ENCODE assay signal across 10 mouse cellular contexts in genomic region chr11:97949703-97950475, GRCm38 (mm10). TPM values are rescaled to one million over a fixed set of nuclear protein-coding genes. Genes with fewer than 3 reads are reported as not detected.
DNase-seq lines count a peak whose midpoint lies in the region; ATAC-seq and TF ChIP-seq lines count a peak whose summit lies in the region.
"Had no signal": no experiment of that assay in that cellular context is flagged by ENCODE, and none has a peak within 500 bp of the region (broad histone marks: within the 10 kb centered on the region; RNA-seq: fewer than 3 reads in every experiment).

No protein-coding gene starts in this region.

- peak; percentile 73; the same call in 1 of the 2 replicates for ATAC-seq in hindbrain, embryonic 15.5 days (ENCODE audit: low FRiP score, low read depth)
- ATAC-seq in neural tube, embryonic 11.5 days (ENCODE audit: insufficient read depth, low FRiP score, low TSS enrichment): peak; percentile 68; the same call in 1 of the 2 replicates
- no peak for ATAC-seq in lung, postnatal 0 days

- no peak for TF ChIP-seq POLR2A in brain, embryonic 14.5 days (IDR thresholded peaks at IDR 0.05; ENCODE audit: borderline replicate concordance, extremely low read depth, insufficient read depth, insufficient read length, poor library complexity, severe bottlenecking)

- 29% methylated on average over 20 of the region's 20 CpGs for WGBS in hindbrain, embryonic 15.5 days
- 53% methylated on average over 20 of the region's 20 CpGs for WGBS in neural tube, embryonic 11.5 days
- 42% methylated on average over 20 of the region's 20 CpGs for WGBS in lung, postnatal 0 days

- H3K4me1 ChIP-seq in hindbrain, embryonic 15.5 days (replicated peaks): peaks cover 13% of the 10 kb centered on the region
- H3K4me1 ChIP-seq in neural tube, embryonic 11.5 days (ENCODE audit: control insufficient read depth, insufficient read depth, low read length): peaks cover 4% of the 10 kb centered on the region; the same call in 1 of the 2 replicates
- H3K4me1 ChIP-seq in lung, postnatal 0 days (ENCODE audit: insufficient read depth, low read depth, low read length): no peaks in the 10 kb centered on the region
- H3K4me1 ChIP-seq: embryonic facial prominence, embryonic 12.5 days had no signal

- DNase-seq in left cerebral cortex, postnatal 4 days: peak; percentile 32
- DNase-seq in left cerebral cortex, adult 8-10 months (ENCODE audit: low spot score in 2 of 2): no peak
- peak; percentile 86 for DNase-seq in brain, embryonic 14.5 days (ENCODE audit: low read depth)
- DNase-seq in neural tube, embryonic 11.5 days (ENCODE audit: low spot score): peak; percentile 76
- DNase-seq in thymus, adult 18-20 months: no peak
- no peak for DNase-seq in lung, postnatal 0 days (ENCODE audit: low spot score)
- no peak for DNase-seq in kidney, adult 9 months

- H3K9ac ChIP-seq in hindbrain, embryonic 15.5 days: no peak overlapping the region
- no peak overlapping the region for H3K9ac ChIP-seq in neural tube, embryonic 11.5 days (ENCODE audit: low read length)
- no peak overlapping the region for H3K9ac ChIP-seq in lung, postnatal 0 days (replicated peaks; ENCODE audit: low read depth)
- H3K9ac ChIP-seq: embryonic facial prominence, embryonic 12.5 days; lung, embryonic 15.5 days had no signal

- H3K4me2 ChIP-seq in hindbrain, embryonic 15.5 days: peak overlapping the region; percentile 15; the same call in 1 of the 2 replicates
- H3K4me2 ChIP-seq in neural tube, embryonic 11.5 days (ENCODE audit: low read depth): no peak overlapping the region; the same call in 1 of the 2 replicates
- no peak overlapping the region for H3K4me2 ChIP-seq in lung, postnatal 0 days (replicated peaks; ENCODE audit: low read depth, low read length)
- H3K4me2 ChIP-seq: embryonic facial prominence, embryonic 12.5 days; lung, embryonic 15.5 days had no signal

- H3K27ac ChIP-seq in hindbrain, embryonic 15.5 days (replicated peaks): peak overlapping the region; percentile 54
- peak overlapping the region; percentile 39 for H3K27ac ChIP-seq in neural tube, embryonic 11.5 days (ENCODE audit: low read depth, low read length)
- no peak overlapping the region for H3K27ac ChIP-seq in lung, postnatal 0 days (ENCODE audit: low read length)
- H3K27ac ChIP-seq: embryonic facial prominence, embryonic 12.5 days; lung, embryonic 15.5 days had no signal

- intact Hi-C loops in left cerebral cortex, postnatal 4 days (cut with DNase I): no loop called here

- no peaks in the 10 kb centered on the region for H3K9me3 ChIP-seq in hindbrain, embryonic 15.5 days
- H3K9me3 ChIP-seq in neural tube, embryonic 11.5 days (ENCODE audit: control insufficient read depth, low read length): no peaks in the 10 kb centered on the region
- no peaks in the 10 kb centered on the region for H3K9me3 ChIP-seq in lung, postnatal 0 days (ENCODE audit: low read length)
- H3K9me3 ChIP-seq: embryonic facial prominence, embryonic 12.5 days; lung, embryonic 15.5 days had no signal

- no peak for TF ChIP-seq CTCF in brain, embryonic 14.5 days (IDR thresholded peaks at IDR 0.05; ENCODE audit: borderline replicate concordance, extremely low read depth, insufficient read depth, insufficient read length)
- no peak for TF ChIP-seq CTCF in lung, postnatal 0 days (IDR thresholded peaks at IDR 0.05)

- no peak for TF ChIP-seq EP300 in lung, postnatal 0 days (IDR thresholded peaks at IDR 0.05)

- no peaks in the 10 kb centered on the region for H3K36me3 ChIP-seq in hindbrain, embryonic 15.5 days
- H3K36me3 ChIP-seq in neural tube, embryonic 11.5 days (ENCODE audit: control insufficient read depth, insufficient read depth, low read length): no peaks in the 10 kb centered on the region
- no peaks in the 10 kb centered on the region for H3K36me3 ChIP-seq in lung, postnatal 0 days (ENCODE audit: insufficient read depth, low read length)
- H3K36me3 ChIP-seq: embryonic facial prominence, embryonic 12.5 days; lung, embryonic 15.5 days had no signal

- no peaks in the 10 kb centered on the region for H3K27me3 ChIP-seq in hindbrain, embryonic 15.5 days
- no peaks in the 10 kb centered on the region for H3K27me3 ChIP-seq in neural tube, embryonic 11.5 days (ENCODE audit: control insufficient read depth, insufficient read depth, low read length)
- no peaks in the 10 kb centered on the region for H3K27me3 ChIP-seq in lung, postnatal 0 days (replicated peaks; ENCODE audit: insufficient read depth, low read length)
- H3K27me3 ChIP-seq: embryonic facial prominence, embryonic 12.5 days; lung, embryonic 15.5 days had no signal

- no peak overlapping the region for H3K4me3 ChIP-seq in hindbrain, embryonic 15.5 days
- no peak overlapping the region for H3K4me3 ChIP-seq in neural tube, embryonic 11.5 days (ENCODE audit: low read depth, low read length)
- no peak overlapping the region for H3K4me3 ChIP-seq in lung, postnatal 0 days (ENCODE audit: low read depth, low read length)
- H3K4me3 ChIP-seq: embryonic facial prominence, embryonic 12.5 days; lung, embryonic 15.5 days had no signal

RNA-seq across cellular contexts. Expression of gene Plxdc1, which starts 36.4 kb away (rescaled TPM):
- total RNA-seq in left cerebral cortex, postnatal 4 days (2021): 1 to 10 TPM; 2.1 to 2.4 TPM
- 10 to 100 TPM; 41.2 to 46.2 (median 43.9) TPM for total RNA-seq in left cerebral cortex, adult 8-10 months (2022)
- 0.67 and 0.90 TPM in 2 replicates for polyA plus RNA-seq in brain, embryonic 14.5 days (2012; rRNA removed)
- 1.4 and 1.5 TPM in 2 replicates for polyA plus RNA-seq in hindbrain, embryonic 15.5 days (2015; fragmentation: Nextera tagmentation; extraction: Ambion mirVana)
- polyA plus RNA-seq in neural tube, embryonic 11.5 days (2014; fragmentation: Nextera tagmentation; extraction: Ambion mirVana): 0.24 TPM in 1 of 2 replicates, not detected in the other
- 1.7 TPM in 2 replicates for polyA plus RNA-seq in lung, postnatal 0 days (2015; fragmentation: Nextera tagmentation; extraction: Ambion mirVana)

RNA-seq across cellular contexts. Expression of gene Arl5c, which starts 46.1 kb away (rescaled TPM):
- 1 to 10 TPM; 2.2 to 2.5 TPM for total RNA-seq in left cerebral cortex, postnatal 4 days (2021)
- 1 to 10 TPM; 1.5 to 2.1 (median 1.7) TPM for total RNA-seq in left cerebral cortex, adult 8-10 months (2022)
- polyA plus RNA-seq in brain, embryonic 14.5 days (2012; rRNA removed): 0.89 and 1.1 TPM in 2 replicates
- polyA plus RNA-seq in hindbrain, embryonic 15.5 days (2015; fragmentation: Nextera tagmentation; extraction: Ambion mirVana): 12.9 and 13.7 TPM in 2 replicates
- polyA plus RNA-seq in neural tube, embryonic 11.5 days (2014; fragmentation: Nextera tagmentation; extraction: Ambion mirVana): 10.6 and 14.1 TPM in 2 replicates
- polyA plus RNA-seq in lung, postnatal 0 days (2015; fragmentation: Nextera tagmentation; extraction: Ambion mirVana): 4.6 and 6.5 TPM in 2 replicates

Comparison
In these comparisons a context has a peak if more than half of its experiments do, and no peak if none do; other contexts are left out.
1. DNase-seq: peak in left cerebral cortex, postnatal 4 days (single experiment), brain, embryonic 14.5 days (single experiment) and neural tube, embryonic 11.5 days (single experiment); none in left cerebral cortex, adult 8-10 months (0 of 2), thymus, adult 18-20 months (0 of 2), lung, postnatal 0 days (single experiment) and kidney, adult 9 months (single experiment).